Mouse (Mus musculus) T-helper 17 cell (primary cell): ENCODE measurements around the gene Des.

Source experiments
- in situ Hi-C, 2 experiments: fragments of 300-600 bp; cut with MboI, MseI; formaldehyde crosslinking; loops; 1 replicate in 1 of 2; 2 replicates in 1 of 2; pipeline ENCODE4 v1.15.1; 2025; ENCODE audit warnings: high pct_unique_total_duplicates in 2 of 2

Gene Des

GRCm38 (mm10) chr1:75345036-75345935, 14.8 kb upstream of the Des start:
- in situ Hi-C loops: loop anchor here (5.0 to 10.0 kb wide), 2 partner anchors 122 to 760 kb away; no protein-coding TSS in a partner anchor

GRCm38 (mm10) chr1:75347279-75347678, 12.8 kb upstream of the Des start:
- in situ Hi-C loops: loop anchor here (5.0 to 10.0 kb wide), 2 partner anchors 120 to 758 kb away; no protein-coding TSS in a partner anchor

GRCm38 (mm10) chr1:75349275-75349674, 10.9 kb upstream of the Des start:
- in situ Hi-C loops: loop anchor here (5.0 to 10.0 kb wide), 2 partner anchors 118 to 756 kb away; no protein-coding TSS in a partner anchor

GRCm38 (mm10) chr1:75357261-75357660, 2.9 kb upstream of the Des start:
- in situ Hi-C loops: no loop called here

GRCm38 (mm10) chr1:75358009-75358408, 2.1 kb upstream of the Des start:
- in situ Hi-C loops: no loop called here

GRCm38 (mm10) chr1:75359346-75359745, 783 bp upstream of the Des start:
- in situ Hi-C loops: no loop called here

- in situ Hi-C loops: no loop called here
Observed at GRCm38 (mm10) chr1:75361123-75361522, 994 bp downstream of the Des start.

GRCm38 (mm10) chr1:75361750-75362149, 1.6 kb downstream of the Des start:
- in situ Hi-C loops: no loop called here

GRCm38 (mm10) chr1:75363868-75364267, 3.7 kb downstream of the Des start:
- in situ Hi-C loops: no loop called here

- in situ Hi-C loops: no loop called here
Observed at GRCm38 (mm10) chr1:75365510-75366137, 5.5 kb downstream of the Des start.

- in situ Hi-C loops: no loop called here
Observed at GRCm38 (mm10) chr1:75369360-75369983, 9.3 kb downstream of the Des start.

GRCm38 (mm10) chr1:75369984-75370660, 10.0 kb downstream of the Des start:
- in situ Hi-C loops: no loop called here

- in situ Hi-C loops: no loop called here
Observed at GRCm38 (mm10) chr1:75371317-75372095, 11.4 kb downstream of the Des start.

GRCm38 (mm10) chr1:75372450-75372849, 12.3 kb downstream of the Des start:
- in situ Hi-C loops: no loop called here

GRCm38 (mm10) chr1:75373276-75373675, 13.1 kb downstream of the Des start:
- in situ Hi-C loops: no loop called here

GRCm38 (mm10) chr1:75374950-75375936, 15.1 kb downstream of the Des start, which contains the start of gene Speg:
Gene Speg (plus strand): TSS chr1:75375297.
- in situ Hi-C loops: no loop called here

- in situ Hi-C loops: no loop called here
Observed at GRCm38 (mm10) chr1:75379196-75379595, 19.1 kb downstream of the Des start.

GRCm38 (mm10) chr1:75379931-75380330, 19.8 kb downstream of the Des start:
- in situ Hi-C loops: no loop called here

- in situ Hi-C loops: no loop called here
Observed at GRCm38 (mm10) chr1:75380951-75381350, 20.8 kb downstream of the Des start.
